Mouse (Mus musculus) urinary bladder, postnatal 14 days (tissue): ENCODE results near the gene Fhit.

ENCODE experiments used
- DNase-seq: peaks from one replicate; pipeline ENCODE4 v3.0.0; 2021; ENCODE audit warnings: low spot score

Fhit gene

DNA sequence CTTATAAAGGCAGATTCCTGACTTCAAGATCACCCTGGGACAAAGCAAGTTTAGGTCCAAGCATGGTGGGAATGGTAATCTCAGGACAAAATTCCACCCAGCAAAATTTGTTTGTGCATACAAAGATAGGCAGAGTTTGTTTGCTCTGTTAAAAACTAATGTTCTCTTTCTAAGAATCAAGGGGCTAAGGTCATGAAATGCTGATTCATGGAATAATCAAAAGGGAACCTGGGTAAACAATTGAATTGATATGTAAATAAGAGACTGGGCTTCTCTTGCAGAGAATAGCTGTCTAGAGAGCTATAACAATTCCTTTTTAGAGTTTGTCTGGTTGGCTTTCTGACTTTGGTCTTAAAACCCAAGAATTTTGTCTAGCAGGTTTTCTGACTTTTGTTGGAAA is 647.8 kb downstream of the Fhit start:
- no peak for DNase-seq

DNA sequence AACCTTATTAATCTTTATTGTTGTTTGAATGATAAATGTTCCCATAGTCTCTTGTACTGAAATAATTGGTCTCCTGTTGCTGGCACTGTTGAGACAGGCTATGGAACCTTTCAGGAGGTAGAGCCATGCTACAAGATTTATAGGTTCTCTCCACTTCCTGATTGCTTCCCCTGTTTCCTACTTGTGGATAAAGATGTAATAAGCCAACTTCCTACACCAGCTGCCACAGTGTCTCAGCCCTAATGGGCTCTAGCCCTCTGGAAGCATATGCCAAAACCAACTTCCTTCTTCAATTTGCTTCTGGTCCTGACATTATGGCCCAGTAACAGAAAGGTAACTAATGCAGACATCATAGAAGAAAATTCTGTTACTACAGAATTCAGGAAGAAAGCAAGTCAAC is 652.6 kb downstream of the Fhit start:
- DNase-seq: no peak

DNA sequence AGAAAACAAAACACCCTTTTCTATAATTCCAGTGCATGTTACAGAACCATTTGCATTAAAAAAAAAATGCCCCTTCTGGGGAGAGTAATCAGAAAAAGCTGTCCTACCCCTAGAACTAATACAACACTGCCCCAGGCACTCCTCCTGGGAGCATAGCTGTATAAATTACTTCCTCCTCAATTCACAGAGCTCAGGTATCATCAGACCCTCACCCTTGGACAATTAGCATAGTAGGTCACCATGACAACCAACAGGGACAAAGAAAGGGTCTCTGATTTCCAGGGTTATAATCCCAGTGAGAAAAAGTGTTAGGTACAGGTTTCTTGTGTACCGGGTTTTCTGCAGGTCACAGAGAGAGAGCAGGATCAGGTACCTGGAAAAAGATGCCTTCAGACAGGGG is 654.3 kb downstream of the Fhit start:
- no peak for DNase-seq

- DNase-seq: no peak
Observed at GRCm38 (mm10) chr14:10485798-10486197, 676.0 kb downstream of the Fhit start.

- DNase-seq: no peak
Observed at GRCm38 (mm10) chr14:10482851-10483613, 678.8 kb downstream of the Fhit start.

DNA sequence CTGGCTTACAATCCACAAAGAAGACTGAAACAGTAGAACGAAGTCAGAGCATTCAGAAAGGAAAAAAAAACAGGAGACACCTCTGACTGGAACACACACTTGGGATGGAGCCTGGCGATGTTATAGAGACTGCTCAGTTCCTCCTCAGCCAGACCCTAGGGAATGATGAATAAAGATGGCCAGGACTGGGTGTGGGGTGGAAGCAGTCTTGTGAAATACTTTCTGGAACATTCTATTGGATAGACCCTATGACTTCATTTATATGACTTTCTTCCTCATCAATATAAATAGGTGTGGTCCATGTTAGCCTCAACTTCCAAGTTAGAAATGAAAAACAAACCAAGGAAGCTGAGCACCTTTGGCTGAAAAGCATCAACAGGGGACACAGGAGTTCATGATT is 680.5 kb downstream of the Fhit start:
- no peak for DNase-seq

DNA sequence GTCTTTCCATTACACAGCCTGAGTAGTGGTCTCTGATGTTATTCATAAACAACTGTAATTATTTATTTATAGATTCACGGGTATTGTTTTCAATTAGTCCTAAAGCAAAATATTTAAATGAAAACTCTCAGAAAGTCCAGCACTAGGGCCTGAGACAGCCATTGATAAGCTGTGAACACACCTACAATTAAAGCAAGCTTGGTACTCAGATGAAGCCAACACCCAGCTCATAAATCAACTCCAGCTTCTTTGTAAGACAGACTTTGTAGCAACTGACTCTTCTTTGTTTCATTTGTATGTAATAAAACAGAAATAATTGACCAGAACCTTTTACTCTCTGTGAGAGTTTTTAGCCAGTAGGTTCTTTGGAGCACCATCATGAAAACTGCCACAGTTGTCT is 681.2 kb downstream of the Fhit start:
- no peak for DNase-seq

GRCm38 (mm10) chr14:10453001-10453861 is 708.6 kb downstream of the Fhit start:
- DNase-seq: peak; percentile 18

- DNase-seq: no peak
Observed at GRCm38 (mm10) chr14:10452234-10452633, 709.6 kb downstream of the Fhit start.

GRCm38 (mm10) chr14:10445360-10445759 is 716.5 kb downstream of the Fhit start:
- DNase-seq: no peak

- no peak for DNase-seq
Observed at GRCm38 (mm10) chr14:10439007-10439749, 722.7 kb downstream of the Fhit start.

GRCm38 (mm10) chr14:10436193-10436592 is 725.6 kb downstream of the Fhit start:
- DNase-seq: no peak

GRCm38 (mm10) chr14:10432502-10432901 is 729.3 kb downstream of the Fhit start:
- DNase-seq: no peak

DNA sequence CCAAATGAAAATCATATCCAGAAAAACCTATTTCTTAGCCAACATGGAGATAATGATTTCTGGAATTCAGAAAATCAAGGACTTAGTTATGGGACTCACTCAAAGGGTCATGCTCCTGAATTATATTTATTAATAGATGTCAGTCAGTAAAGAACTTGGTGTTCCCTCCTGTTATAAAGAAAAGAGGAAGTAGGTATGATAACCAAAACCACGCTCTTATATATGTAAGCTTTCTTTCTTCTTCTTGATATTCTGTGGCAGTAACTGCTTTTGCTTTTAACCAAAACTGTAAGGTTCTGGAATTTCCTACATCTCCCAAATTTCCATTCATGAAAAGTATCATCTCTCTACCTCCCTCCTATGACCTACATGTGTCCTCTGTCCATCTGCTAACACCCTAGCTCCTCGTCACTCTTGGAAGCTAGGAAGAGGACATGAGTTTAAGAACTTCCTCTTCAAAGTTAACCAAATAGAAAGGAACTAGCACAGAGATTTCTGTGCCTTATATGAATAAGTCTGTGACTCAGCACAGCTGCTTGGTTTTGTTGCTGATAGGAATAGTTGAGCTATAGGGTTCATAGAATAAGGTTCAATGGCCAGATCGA is 731.3 kb downstream of the Fhit start:
- no peak for DNase-seq

DNA sequence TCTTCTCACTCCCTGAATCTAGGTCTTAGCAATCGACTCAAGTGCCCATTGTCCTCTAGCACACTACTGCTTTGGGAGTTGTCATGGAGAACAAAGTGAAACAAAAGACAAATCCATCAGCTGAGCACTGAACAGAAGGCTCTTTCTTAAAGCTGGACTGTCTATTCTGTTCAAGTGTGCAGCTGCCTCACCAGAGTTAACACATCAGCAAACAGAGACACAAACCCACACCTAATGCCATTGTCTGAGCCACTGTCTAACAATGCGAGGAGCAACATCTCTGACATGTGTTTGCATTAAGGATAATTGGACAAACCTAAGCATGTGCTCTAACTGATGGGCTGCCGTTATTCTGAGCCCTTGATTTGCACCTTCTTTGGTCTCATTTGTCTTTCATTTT is 738.3 kb downstream of the Fhit start:
- DNase-seq: no peak

DNA sequence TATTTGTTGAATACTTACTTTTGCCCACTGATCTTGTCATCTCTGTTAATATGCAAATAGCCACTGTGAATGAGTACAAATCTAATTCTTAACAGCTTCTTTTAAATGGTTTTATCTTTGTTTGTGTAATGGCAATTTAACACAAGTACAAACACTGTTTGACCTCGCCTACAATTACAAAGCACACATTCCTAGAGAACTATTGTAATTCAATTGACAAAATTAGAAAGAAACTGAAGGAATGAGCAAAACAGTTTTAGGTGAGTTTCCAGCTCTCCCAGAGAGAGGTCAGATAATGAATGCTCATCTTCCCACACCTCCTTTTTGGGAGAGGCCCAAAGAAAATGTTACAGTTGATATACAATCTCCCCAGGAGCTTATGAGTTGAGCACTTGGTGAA is 739.6 kb downstream of the Fhit start:
- no peak for DNase-seq

DNA sequence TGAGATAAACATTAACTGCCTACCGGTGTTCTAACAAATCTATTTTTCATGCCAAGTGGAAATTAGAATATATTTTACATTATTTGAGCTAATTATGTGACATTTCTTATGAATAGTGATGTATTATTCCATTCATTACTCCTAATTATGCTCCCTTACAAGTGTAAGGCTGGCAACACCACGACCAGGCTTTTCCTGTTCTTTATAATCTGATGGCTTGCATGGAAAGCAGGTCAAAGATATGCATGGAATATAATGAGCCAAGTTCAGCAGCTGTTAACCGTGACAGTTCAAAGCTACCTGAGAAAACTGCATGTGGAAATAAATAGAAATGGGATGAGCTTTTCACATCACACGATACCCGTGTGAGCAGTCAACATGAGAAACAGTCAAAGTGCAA is 746.8 kb downstream of the Fhit start:
- DNase-seq: no peak

GRCm38 (mm10) chr14:10409306-10409962 is 752.4 kb downstream of the Fhit start:
- DNase-seq: no peak

DNA sequence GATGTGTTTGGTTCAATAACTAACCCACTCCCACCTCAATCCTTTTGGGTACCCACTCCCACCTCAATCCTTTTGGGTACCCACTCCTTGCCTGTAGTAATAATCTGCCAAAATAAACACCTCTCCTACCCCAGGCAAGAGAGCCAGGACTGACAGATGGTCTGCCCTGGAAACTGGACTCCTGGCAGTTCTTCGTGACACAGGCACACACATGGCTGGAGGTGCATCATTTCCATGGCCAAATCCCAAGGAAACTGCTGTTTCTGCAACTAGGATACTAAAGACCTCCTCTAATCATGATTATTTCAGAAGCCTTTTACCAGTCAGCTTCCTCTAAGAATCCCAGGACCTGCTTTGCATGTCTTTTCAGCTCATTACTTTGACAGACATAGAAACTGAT is 756.5 kb downstream of the Fhit start:
- DNase-seq: no peak

- DNase-seq: no peak
Observed at GRCm38 (mm10) chr14:10367783-10368680, 793.8 kb downstream of the Fhit start.

- no peak for DNase-seq
Observed at GRCm38 (mm10) chr14:10366808-10367207, 795.0 kb downstream of the Fhit start.
